7 mouse cellular contexts compared by ENCODE assay signal in the genomic region with DNA sequence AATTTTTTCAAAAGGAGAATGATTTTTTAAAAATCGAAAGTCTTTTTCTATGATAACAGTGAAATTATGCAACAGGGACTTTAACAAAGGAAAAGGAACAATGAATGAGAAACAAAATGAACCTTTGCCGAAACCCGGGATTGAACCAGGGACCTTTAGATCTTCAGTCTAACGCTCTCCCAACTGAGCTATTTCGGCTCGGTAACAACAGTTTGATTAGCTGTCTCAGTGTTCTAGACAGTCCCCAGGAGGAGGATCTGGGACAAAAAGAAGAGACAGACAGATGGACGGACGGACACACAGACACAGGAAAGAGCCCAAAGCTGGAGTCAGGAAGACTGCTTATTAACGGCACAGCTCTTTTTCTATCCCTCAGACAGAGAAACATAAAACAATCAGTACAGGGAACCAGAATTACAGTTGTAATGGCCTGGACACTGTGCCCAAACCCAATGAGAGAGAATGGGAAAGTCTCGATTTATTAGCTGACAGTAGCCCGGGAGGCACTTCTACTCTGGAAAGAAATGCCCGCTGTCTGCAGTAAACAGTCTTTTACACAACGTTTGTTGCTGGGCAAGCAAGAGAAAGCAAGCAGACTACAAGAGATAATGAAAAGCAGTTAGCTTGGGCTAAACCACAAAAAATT. TPM values are rescaled to one million over a fixed set of nuclear protein-coding genes. Genes with fewer than 3 reads are reported as not detected.
DNase-seq lines count a peak whose midpoint lies in the region; ATAC-seq and TF ChIP-seq lines count a peak whose summit lies in the region.

No protein-coding gene starts in this region.

- DNase-seq in adrenal gland, adult 18-20 months (ENCODE audit: low spot score in 2 of 2): peak; percentile 26 to 55
- DNase-seq in embryonic facial prominence, embryonic 14.5 days (ENCODE audit: low spot score): peak; percentile 47
- peak; percentile 60 to 63 for DNase-seq in layer of hippocampus, postnatal 14 days (ENCODE audit: low spot score in 2 of 2)
- DNase-seq in right cerebral cortex, postnatal 25 days: peak; percentile 28

- peak overlapping the region; percentile 53 for H3K4me2 ChIP-seq in embryonic facial prominence, embryonic 14.5 days (ENCODE audit: low read depth, low read length)

- TF ChIP-seq POLR2A in ES-Bruce4 (IDR thresholded peaks at IDR 0.05; ENCODE audit: insufficient read depth, low read length): no peak

- no peaks in the 10 kb centered on the region for H3K9me3 ChIP-seq in ES-Bruce4 (replicated peaks; ENCODE audit: control insufficient read depth, insufficient read depth, low read length, poor library complexity, severe bottlenecking)
- H3K9me3 ChIP-seq in embryonic facial prominence, embryonic 14.5 days (ENCODE audit: control insufficient read depth, low read length): no peaks in the 10 kb centered on the region

- no peaks in the 10 kb centered on the region for H3K4me1 ChIP-seq in ES-Bruce4 (ENCODE audit: control insufficient read depth, insufficient read depth, low read length)
- H3K4me1 ChIP-seq in embryonic facial prominence, embryonic 14.5 days (ENCODE audit: control insufficient read depth, insufficient read depth, low read length): 0 out of 2 replicates have a peak, but pooled peaks cover 3% of the 10 kb centered on the region

- TF ChIP-seq EP300 in ES-Bruce4 (IDR thresholded peaks at IDR 0.05; ENCODE audit: insufficient read depth, low read depth, low read length): no peak

- no peaks in the 10 kb centered on the region for H3K36me3 ChIP-seq in ES-Bruce4 (ENCODE audit: control insufficient read depth, insufficient read depth, low read length, poor library complexity, severe bottlenecking)
- H3K36me3 ChIP-seq in embryonic facial prominence, embryonic 14.5 days (ENCODE audit: control insufficient read depth, insufficient read depth, low read length): no peaks in the 10 kb centered on the region

- 1% methylated on average over 13 of the region's 13 CpGs for WGBS in embryonic facial prominence, embryonic 14.5 days

- peak overlapping the region; percentile 99 for H3K4me3 ChIP-seq in ES-Bruce4 (ENCODE audit: low read depth, low read length)
- peak overlapping the region; percentile 39 for H3K4me3 ChIP-seq in embryonic facial prominence, embryonic 14.5 days (ENCODE audit: low read depth, low read length)

- peak; percentile 50; the same call in 1 of the 2 replicates for ATAC-seq in embryonic facial prominence, embryonic 14.5 days (ENCODE audit: low read depth)
- peak; percentile 38 to 52; a peak in 3 of 4 replicates for ATAC-seq in hematopoietic stem cell, adult 5-6 weeks (replicated peaks in 1 of 2; ENCODE audit: insufficient read depth in 1 of 2, low FRiP score in 2 of 2, low TSS enrichment in 1 of 2, low read depth in 1 of 2, poor library complexity in 2 of 2, severe bottlenecking in 2 of 2)
- ATAC-seq in megakaryocyte, adult 5-6 weeks (ENCODE audit: poor library complexity, severe bottlenecking): peak; percentile 38

- no peak overlapping the region for H3K27ac ChIP-seq in ES-Bruce4 (ENCODE audit: insufficient read depth, low read length)
- H3K27ac ChIP-seq in embryonic facial prominence, embryonic 14.5 days (replicated peaks; ENCODE audit: low read depth, low read length): no peak overlapping the region

- peak overlapping the region; percentile 94 for H3K9ac ChIP-seq in ES-Bruce4 (ENCODE audit: low read depth, poor library complexity, severe bottlenecking)
- no peak overlapping the region for H3K9ac ChIP-seq in embryonic facial prominence, embryonic 14.5 days (ENCODE audit: low read depth, low read length)

- no peak for TF ChIP-seq CTCF in ES-Bruce4 (IDR thresholded peaks at IDR 0.05; ENCODE audit: low read depth, low read length)

- no peaks in the 10 kb centered on the region for H3K27me3 ChIP-seq in ES-Bruce4 (ENCODE audit: control insufficient read depth, insufficient read depth, low read length, poor library complexity, severe bottlenecking)
- H3K27me3 ChIP-seq in embryonic facial prominence, embryonic 14.5 days (replicated peaks; ENCODE audit: control insufficient read depth, insufficient read depth, low read length): no peaks in the 10 kb centered on the region

RNA-seq across cellular contexts. Expression of gene Hist1h2br, which starts 49.3 kb away (rescaled TPM):
- polyA plus RNA-seq in ES-Bruce4 (2011; ENCODE audit: insufficient read depth, insufficient read length, low read depth, missing spikeins): 18.1 and 27.4 TPM in 2 replicates
- total RNA-seq in adrenal gland, adult 18-20 months (2021): 10 to 100 TPM; 43.9 to 68.8 TPM
- polyA plus RNA-seq in embryonic facial prominence, embryonic 14.5 days (2014; fragmentation: Nextera tagmentation; extraction: Ambion mirVana): 13.5 and 14.4 TPM in 2 replicates
- total RNA-seq in hematopoietic stem cell, adult 5-6 weeks (2017): 126 and 348 TPM in 2 replicates
- total RNA-seq in layer of hippocampus, postnatal 14 days (2021): 10 to 100 TPM; 48.0 to 64.3 TPM
- 322 and 378 TPM in 2 replicates for total RNA-seq in megakaryocyte, adult 5-6 weeks (2015)
- 273 and 294 TPM in 2 replicates for total RNA-seq in megakaryocyte, adult 5-6 weeks (2017)

RNA-seq across cellular contexts. Expression of gene Hist1h2ap, which starts 49.6 kb away (rescaled TPM):
- polyA plus RNA-seq in ES-Bruce4 (2011; ENCODE audit: insufficient read depth, insufficient read length, low read depth, missing spikeins): 47.5 and 51.1 TPM in 2 replicates
- 10 to 100 TPM in 1 of 2 experiments, 1 to 10 TPM in 1; 8.6 to 29.1 TPM for total RNA-seq in adrenal gland, adult 18-20 months (2021)
- 2,692 and 2,964 TPM in 2 replicates for polyA plus RNA-seq in embryonic facial prominence, embryonic 14.5 days (2014; fragmentation: Nextera tagmentation; extraction: Ambion mirVana)
- total RNA-seq in hematopoietic stem cell, adult 5-6 weeks (2017): 2,322 and 2,497 TPM in 2 replicates
- 10 to 100 TPM; 20.7 to 37.1 TPM for total RNA-seq in layer of hippocampus, postnatal 14 days (2021)
- total RNA-seq in megakaryocyte, adult 5-6 weeks (2015): 111 and 142 TPM in 2 replicates
- total RNA-seq in megakaryocyte, adult 5-6 weeks (2017): 857 and 1,070 TPM in 2 replicates

RNA-seq across cellular contexts. Expression of gene Hist1h4n, which starts 50.9 kb away (rescaled TPM):
- 16.5 and 26.2 TPM in 2 replicates for polyA plus RNA-seq in ES-Bruce4 (2011; ENCODE audit: insufficient read depth, insufficient read length, low read depth, missing spikeins)
- total RNA-seq in adrenal gland, adult 18-20 months (2021): 10 to 100 TPM; 33.0 to 84.6 TPM
- polyA plus RNA-seq in embryonic facial prominence, embryonic 14.5 days (2014; fragmentation: Nextera tagmentation; extraction: Ambion mirVana): 14.1 and 16.4 TPM in 2 replicates
- total RNA-seq in hematopoietic stem cell, adult 5-6 weeks (2017): 608 and 1,167 TPM in 2 replicates
- total RNA-seq in layer of hippocampus, postnatal 14 days (2021): 10 to 100 TPM; 30.8 to 35.7 TPM
- 60.0 and 63.1 TPM in 2 replicates for total RNA-seq in megakaryocyte, adult 5-6 weeks (2015)
- total RNA-seq in megakaryocyte, adult 5-6 weeks (2017): 1,683 and 2,067 TPM in 2 replicates
